Mouse (Mus musculus): ENCODE measurements around the gene Atrnl1. TPM values are rescaled to one million over a fixed set of nuclear protein-coding genes. Genes with fewer than 3 reads are reported as not detected.
"Not testable (repeated sequence)": the region's sequence is repeated elsewhere in the genome, so short reads cannot be mapped to it uniquely, and the experiment has no call there.

Gene Atrnl1
- total RNA-seq, 2 experiments from 2014 or later = 10.4 to 10.9 TPM

- intact Hi-C loops (cut with DNase I; ENCODE audit: low total_unique reads) = no loop called here
- DNase-seq = no peak
Observed at GRCm38 (mm10) chr19:57987696-57988393, 377.0 kb downstream of the Atrnl1 start.

GRCm38 (mm10) chr19:57988559-57989093 is 377.8 kb downstream of the Atrnl1 start:
- no peak for DNase-seq
- intact Hi-C loops (cut with DNase I; ENCODE audit: low total_unique reads) = no loop called here

GRCm38 (mm10) chr19:57991099-57991760 is 380.4 kb downstream of the Atrnl1 start:
- intact Hi-C loops (cut with DNase I; ENCODE audit: low total_unique reads) = no loop called here
- no peak for DNase-seq

- DNase-seq; intact Hi-C loops (cut with DNase I; ENCODE audit: low total_unique reads): not testable (repeated sequence)
Observed at GRCm38 (mm10) chr19:57994174-57994833, 383.5 kb downstream of the Atrnl1 start.

GRCm38 (mm10) chr19:57995015-57995414 is 384.2 kb downstream of the Atrnl1 start:
- intact Hi-C loops (cut with DNase I; ENCODE audit: low total_unique reads) = loop anchor here (5.0 kb wide), 1 partner anchor 472 kb away; no protein-coding TSS in a partner anchor
- DNase-seq = no peak

- intact Hi-C loops (cut with DNase I; ENCODE audit: low total_unique reads) = loop anchor here (5.0 kb wide), 1 partner anchor 469 kb away; no protein-coding TSS in a partner anchor
Observed at GRCm38 (mm10) chr19:57997961-57998360, 387.1 kb downstream of the Atrnl1 start.

GRCm38 (mm10) chr19:58011636-58012035 is 400.8 kb downstream of the Atrnl1 start:
- DNase-seq = no peak
- intact Hi-C loops (cut with DNase I; ENCODE audit: low total_unique reads) = no loop called here

More at GRCm38 (mm10) chr19:57997961-57998360, 387.1 kb downstream of the Atrnl1 start:
- no peak for DNase-seq

GRCm38 (mm10) chr19:58015741-58016140 is 404.9 kb downstream of the Atrnl1 start:
- intact Hi-C loops (cut with DNase I; ENCODE audit: low total_unique reads) = no loop called here

GRCm38 (mm10) chr19:58016561-58017453 is 406.0 kb downstream of the Atrnl1 start:
- DNase-seq = peak; percentile 24
- intact Hi-C loops (cut with DNase I; ENCODE audit: low total_unique reads) = no loop called here

More at GRCm38 (mm10) chr19:58015741-58016140, 404.9 kb downstream of the Atrnl1 start:
- DNase-seq = no peak

GRCm38 (mm10) chr19:58017468-58017867 is 406.6 kb downstream of the Atrnl1 start:
- DNase-seq = no peak
- intact Hi-C loops (cut with DNase I; ENCODE audit: low total_unique reads) = no loop called here

GRCm38 (mm10) chr19:58018698-58019097 is 407.9 kb downstream of the Atrnl1 start:
- intact Hi-C loops (cut with DNase I; ENCODE audit: low total_unique reads) = no loop called here

GRCm38 (mm10) chr19:58021514-58022284 is 410.9 kb downstream of the Atrnl1 start:
- DNase-seq = no peak
- intact Hi-C loops (cut with DNase I; ENCODE audit: low total_unique reads) = no loop called here

More at GRCm38 (mm10) chr19:58018698-58019097, 407.9 kb downstream of the Atrnl1 start:
- no peak for DNase-seq

- DNase-seq = no peak
- intact Hi-C loops (cut with DNase I; ENCODE audit: low total_unique reads) = no loop called here
Observed at GRCm38 (mm10) chr19:58023216-58023825, 412.5 kb downstream of the Atrnl1 start.

GRCm38 (mm10) chr19:58025053-58025452 is 414.2 kb downstream of the Atrnl1 start:
- intact Hi-C loops (cut with DNase I; ENCODE audit: low total_unique reads) = no loop called here
- DNase-seq = no peak

GRCm38 (mm10) chr19:58029661-58030060 is 418.8 kb downstream of the Atrnl1 start:
- no peak for DNase-seq
- intact Hi-C loops (cut with DNase I; ENCODE audit: low total_unique reads) = no loop called here

- DNase-seq = no peak
- intact Hi-C loops (cut with DNase I; ENCODE audit: low total_unique reads) = no loop called here
Observed at GRCm38 (mm10) chr19:58033241-58033640, 422.4 kb downstream of the Atrnl1 start.

- intact Hi-C loops (cut with DNase I; ENCODE audit: low total_unique reads) = no loop called here
- DNase-seq = no peak
Observed at GRCm38 (mm10) chr19:58036166-58036565, 425.3 kb downstream of the Atrnl1 start.

- DNase-seq = no peak
- intact Hi-C loops (cut with DNase I; ENCODE audit: low total_unique reads) = no loop called here
Observed at GRCm38 (mm10) chr19:58043120-58043519, 432.3 kb downstream of the Atrnl1 start.

Data from gastrocnemius, postnatal 14 days (tissue).